Mouse (Mus musculus) midbrain, embryonic 16.5 days (tissue): ENCODE measurements around the gene Mettl27. TPM values are rescaled to one million over a fixed set of nuclear protein-coding genes. Genes with fewer than 3 reads are reported as not detected.
A peak's percentile ranks its signal among the peaks of the same experiment; 100 is the strongest.

Experiments used
- ATAC-seq: fragments of 200-750 bp; cut with Nextera tagmentation; 2 replicates; pipeline ENCODE4 v1.8.0; 2017; ENCODE audit warnings: moderate TSS enrichment
- H3K27ac ChIP-seq: fragments of 300-500 bp; sonication (generic); 2 replicates; pipeline ENCODE4 v1.5.1; 2014; ENCODE audit warnings: mild to moderate bottlenecking, low read length, mixed read lengths
- H3K27me3 ChIP-seq: fragments of 300-500 bp; sonication (generic); 2 replicates; pipeline ENCODE4 v1.6.1; 2014; ENCODE audit warnings: low read depth, low read length, mixed read lengths; ENCODE audit not compliant: control insufficient read depth, insufficient read depth
- H3K36me3 ChIP-seq: fragments of 300-500 bp; sonication (generic); 2 replicates; pipeline ENCODE4 v1.6.1; 2014; ENCODE audit warnings: mild to moderate bottlenecking, low read length, moderate library complexity, mixed read lengths; ENCODE audit not compliant: control insufficient read depth, insufficient read depth
- H3K4me1 ChIP-seq: fragments of 300-500 bp; sonication (generic); 2 replicates; pipeline ENCODE4 v1.6.1; 2014; ENCODE audit warnings: mild to moderate bottlenecking, low read length, mixed read lengths; ENCODE audit not compliant: control insufficient read depth, insufficient read depth
- H3K4me2 ChIP-seq: fragments of 300-500 bp; sonication (generic); 2 replicates; pipeline ENCODE4 v1.6.1; 2014; ENCODE audit warnings: mild to moderate bottlenecking, low read length, mixed read lengths
- H3K4me3 ChIP-seq: fragments of 300-500 bp; sonication (generic); 2 replicates; pipeline ENCODE4 v1.5.1; 2014; ENCODE audit warnings: low read depth, mild to moderate bottlenecking, low read length, moderate library complexity, mixed read lengths
- H3K9ac ChIP-seq: fragments of 300-500 bp; sonication (generic); 2 replicates; pipeline ENCODE4 v1.6.1; 2014; ENCODE audit warnings: low read depth, low read length, mixed read lengths
- H3K9me3 ChIP-seq: fragments of 300-500 bp; sonication (generic); replicated peaks from 2 replicates; pipeline ENCODE4 v1.6.1; 2014; ENCODE audit warnings: mild to moderate bottlenecking, low read length, mixed read lengths; ENCODE audit not compliant: control insufficient read depth, poor library complexity, severe bottlenecking
- WGBS: fragments of 180-500 bp; shearing (Covaris S2); extraction: QIAGEN DNeasy Blood & Tissue Kit; methylation state at CpG from one replicate; pipeline ENCODE4 v1.1.7; 2014; 5-methylcytosine and 5-hydroxymethylcytosine counted together
- polyA plus RNA-seq: library from polyadenylated mRNA; unstranded; fragments of >200 nt; fragmentation: Nextera tagmentation; extraction: Ambion mirVana; gene quantifications from 2 replicates; pipeline ENCODE4 v1.2.1, GENCODE M21; 2015

The Mettl27 gene
- polyA plus RNA-seq, 1 experiment from 2014 or later = 6.4 TPM

DNA sequence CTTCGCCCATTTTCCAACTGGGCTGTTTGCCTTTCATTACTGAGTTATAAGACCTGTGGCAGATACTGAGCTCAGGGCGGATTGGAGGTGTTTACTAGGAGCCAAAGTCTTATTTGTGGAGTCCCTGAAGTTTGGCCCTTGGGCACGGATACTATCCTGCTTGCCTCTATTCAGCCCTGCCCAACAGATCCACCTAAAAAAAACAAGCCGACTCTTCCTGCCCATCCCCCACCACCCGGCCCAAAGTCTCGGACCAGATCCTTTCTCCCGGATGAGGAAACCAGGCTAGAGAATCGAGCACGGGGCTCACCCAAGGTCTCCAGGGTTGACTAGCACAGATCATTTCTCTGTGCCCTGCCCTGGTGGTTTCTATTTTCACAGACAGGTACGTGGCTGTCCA lies 49.0 kb downstream of the Mettl27 start:
- peaks cover 2% of the 10 kb centered on the region; the same call in 1 of the 2 replicates for H3K4me1 ChIP-seq
- no peak overlapping the region for H3K27ac ChIP-seq
- H3K9me3 ChIP-seq = no peaks in the 10 kb centered on the region
- no peak overlapping the region for H3K9ac ChIP-seq
- peaks cover 16% of the 10 kb centered on the region for H3K27me3 ChIP-seq
- ATAC-seq = no peak
- no peak overlapping the region for H3K4me2 ChIP-seq
- 71% methylated on average over 10 of the region's 10 CpGs for WGBS
- no peak overlapping the region for H3K4me3 ChIP-seq
- H3K36me3 ChIP-seq = no peaks in the 10 kb centered on the region

DNA sequence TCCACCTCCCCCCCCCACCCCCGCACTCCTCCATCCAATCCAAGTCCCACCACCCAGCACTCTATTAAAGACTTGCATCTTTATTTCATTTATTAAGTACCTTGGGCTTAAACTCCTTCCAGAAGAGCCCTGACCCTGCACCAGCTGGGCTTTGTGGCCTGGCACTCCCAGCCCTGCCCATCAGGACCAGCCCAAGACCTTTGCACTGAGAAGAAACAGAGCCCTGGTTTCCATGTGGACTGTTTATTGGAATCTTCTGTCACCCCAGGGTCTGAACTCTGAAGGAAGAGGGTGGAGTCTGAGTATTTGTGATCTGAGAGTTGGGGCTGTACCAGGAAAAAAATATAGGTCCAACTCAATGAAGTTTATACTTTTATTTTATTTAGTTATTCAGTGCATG lies 50.9 kb downstream of the Mettl27 start:
- no peaks in the 10 kb centered on the region for H3K9me3 ChIP-seq
- ATAC-seq = no peak
- WGBS = 100% methylated on average over 1 of the region's 1 CpGs
- no peak overlapping the region for H3K9ac ChIP-seq
- peaks cover 4% of the 10 kb centered on the region; the same call in 1 of the 2 replicates for H3K4me1 ChIP-seq
- H3K27me3 ChIP-seq = peaks cover 36% of the 10 kb centered on the region
- no peak overlapping the region for H3K4me3 ChIP-seq
- no peak overlapping the region for H3K27ac ChIP-seq
- no peak overlapping the region for H3K4me2 ChIP-seq
- no peaks in the 10 kb centered on the region for H3K36me3 ChIP-seq

DNA sequence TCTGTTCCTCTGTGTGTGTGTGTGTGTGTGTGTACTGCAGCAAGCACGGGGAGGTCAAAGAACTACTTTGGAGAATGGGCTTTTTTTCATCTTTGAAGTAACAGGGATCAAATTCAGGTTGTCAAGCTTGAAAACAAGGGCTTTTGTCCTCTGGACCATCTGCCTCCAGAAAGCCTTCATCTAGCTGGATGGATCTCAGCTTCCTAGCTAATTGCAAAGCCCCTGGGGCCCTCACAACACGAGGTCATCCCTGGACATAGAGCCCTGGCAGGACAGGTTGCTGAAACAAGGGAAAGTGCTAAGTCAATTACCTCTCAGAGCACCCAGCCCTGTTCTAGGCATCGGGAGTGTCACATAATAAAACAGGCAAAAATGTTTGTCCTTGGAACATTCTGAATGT lies 51.6 kb downstream of the Mettl27 start:
- no peak overlapping the region for H3K4me2 ChIP-seq
- H3K9ac ChIP-seq = no peak overlapping the region
- no peaks in the 10 kb centered on the region for H3K9me3 ChIP-seq
- WGBS = 9% methylated on average over 3 of the region's 3 CpGs
- H3K36me3 ChIP-seq = no peaks in the 10 kb centered on the region
- no peak for ATAC-seq
- no peak overlapping the region for H3K4me3 ChIP-seq
- H3K4me1 ChIP-seq = peaks cover 4% of the 10 kb centered on the region; the same call in 1 of the 2 replicates
- peaks cover 39% of the 10 kb centered on the region for H3K27me3 ChIP-seq
- H3K27ac ChIP-seq = no peak overlapping the region

DNA sequence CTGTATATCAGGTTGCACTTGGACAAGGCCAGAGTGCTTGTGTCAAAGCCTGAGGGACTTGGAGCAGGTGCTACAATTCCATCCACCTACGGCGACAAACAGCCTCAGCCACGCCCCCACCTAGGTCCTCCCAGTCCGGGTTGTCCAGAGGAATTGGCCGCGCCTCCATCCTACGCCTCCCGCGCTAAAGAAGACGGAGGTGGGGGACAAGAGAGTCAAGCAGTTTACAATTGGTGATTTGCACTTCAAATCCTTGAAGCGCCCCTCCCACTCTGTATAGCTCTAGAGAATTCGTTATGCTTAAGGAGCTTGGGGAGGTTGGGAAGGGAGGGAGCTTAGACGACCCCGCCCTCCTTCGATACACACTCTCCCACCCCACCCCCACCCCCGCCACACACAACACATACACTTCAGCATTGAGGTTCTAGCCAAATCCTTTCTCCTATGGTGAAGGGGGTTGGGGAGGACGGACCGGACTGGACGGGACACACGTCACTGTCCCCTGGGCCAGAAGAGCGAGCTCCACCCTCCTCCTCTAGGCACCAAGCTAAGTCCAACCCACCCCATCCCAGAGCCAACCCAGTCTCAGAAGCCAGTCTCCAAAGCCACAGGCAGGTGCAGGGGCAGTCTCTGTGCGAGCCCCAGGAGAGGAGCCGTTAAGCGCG lies 53.6 kb downstream of the Mettl27 start, which contains the start of gene Cldn3:
Gene Cldn3 (plus strand): TSS at position 582 of the 665 bp plus-strand sequence.
- Histone ChIP-seq H3K4me1 (peaks cover 4% of the 10 kb centered on the region; the same call in 1 of the 2 replicates), H3K4me3 (peak within 1 kb of the TSS; percentile 27), H3K36me3 (no peaks in the 10 kb centered on the region), H3K9me3 (no peaks in the 10 kb centered on the region), H3K27me3 (peaks cover 43% of the 10 kb centered on the region), H3K9ac (peak within 1 kb of the TSS; percentile 34; the same call in 1 of the 2 replicates), H3K27ac (no peak within 1 kb of the TSS), H3K4me2 (peak within 1 kb of the TSS; percentile 41)
- 1% methylated on average over 24 of the region's 25 CpGs for WGBS
- peak; percentile 32; the same call in 1 of the 2 replicates for ATAC-seq

DNA sequence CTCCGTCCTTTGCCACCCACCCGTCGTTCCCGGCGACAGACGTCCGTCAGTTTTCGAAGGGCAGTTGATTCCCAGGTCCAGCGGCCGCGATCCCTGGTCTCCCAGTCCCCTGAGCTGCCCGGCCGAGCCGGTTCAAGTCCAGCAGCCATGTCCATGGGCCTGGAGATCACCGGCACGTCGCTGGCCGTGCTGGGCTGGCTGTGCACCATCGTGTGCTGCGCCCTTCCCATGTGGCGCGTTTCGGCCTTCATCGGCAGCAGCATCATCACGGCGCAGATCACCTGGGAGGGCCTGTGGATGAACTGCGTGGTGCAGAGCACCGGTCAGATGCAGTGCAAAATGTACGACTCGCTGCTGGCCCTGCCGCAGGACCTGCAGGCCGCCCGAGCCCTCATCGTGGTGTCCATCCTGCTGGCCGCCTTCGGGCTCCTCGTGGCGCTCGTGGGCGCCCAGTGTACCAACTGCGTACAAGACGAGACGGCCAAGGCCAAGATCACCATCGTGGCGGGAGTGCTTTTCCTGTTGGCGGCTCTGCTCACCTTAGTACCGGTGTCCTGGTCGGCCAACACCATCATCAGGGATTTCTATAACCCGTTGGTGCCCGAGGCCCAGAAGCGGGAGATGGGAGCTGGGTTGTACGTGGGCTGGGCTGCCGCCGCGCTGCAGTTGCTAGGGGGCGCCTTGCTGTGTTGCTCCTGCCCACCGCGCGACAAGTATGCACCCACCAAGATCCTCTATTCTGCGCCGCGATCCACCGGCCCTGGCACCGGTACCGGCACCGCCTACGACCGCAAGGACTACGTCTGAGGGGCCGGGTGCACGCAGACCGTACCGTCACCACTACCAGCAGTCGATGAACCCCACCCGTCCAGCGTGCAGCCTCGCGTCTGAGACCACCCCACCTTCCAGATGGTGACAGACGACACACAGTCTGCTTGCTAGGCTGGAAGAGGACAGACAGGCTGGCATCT lies 54.4 kb downstream of the Mettl27 start:
- Histone ChIP-seq H3K4me1 (peaks cover 4% of the 10 kb centered on the region; the same call in 1 of the 2 replicates), H3K4me3 (peak overlapping the region; percentile 27), H3K27ac (no peak overlapping the region), H3K9ac (peak overlapping the region; percentile 34; the same call in 1 of the 2 replicates), H3K27me3 (peaks cover 43% of the 10 kb centered on the region), H3K36me3 (no peaks in the 10 kb centered on the region), H3K9me3 (no peaks in the 10 kb centered on the region), H3K4me2 (peak overlapping the region; percentile 41)
- 4% methylated on average over 79 of the region's 79 CpGs for WGBS
- ATAC-seq = no peak; the same call in 1 of the 2 replicates

DNA sequence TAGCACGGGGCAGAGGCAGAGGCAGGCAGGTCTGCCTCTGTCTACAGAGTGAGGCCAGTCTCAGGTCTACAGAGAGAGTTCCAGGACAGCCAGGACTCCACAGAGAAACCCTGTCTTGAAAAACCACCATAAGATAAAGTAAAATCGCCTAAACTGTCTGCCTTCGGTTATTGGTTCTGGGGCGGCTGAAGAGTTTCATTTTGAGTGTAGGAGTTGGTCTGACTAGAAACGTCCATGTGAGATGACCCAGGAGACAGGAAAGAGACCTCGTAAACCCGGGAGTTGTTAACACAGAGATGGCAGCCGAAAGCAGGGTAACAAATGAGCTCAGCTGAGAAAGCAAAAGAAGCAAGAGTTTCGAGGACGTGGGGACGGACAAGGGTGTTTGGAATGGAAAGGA lies 57.0 kb downstream of the Mettl27 start:
- peaks cover 4% of the 10 kb centered on the region; the same call in 1 of the 2 replicates for H3K4me1 ChIP-seq
- H3K36me3 ChIP-seq = no peaks in the 10 kb centered on the region
- no peak overlapping the region for H3K4me2 ChIP-seq
- WGBS = 76% methylated on average over 11 of the region's 11 CpGs
- no peak overlapping the region for H3K27ac ChIP-seq
- no peak overlapping the region for H3K4me3 ChIP-seq
- no peak overlapping the region for H3K9ac ChIP-seq
- ATAC-seq = no peak
- peaks cover 43% of the 10 kb centered on the region for H3K27me3 ChIP-seq
- no peaks in the 10 kb centered on the region for H3K9me3 ChIP-seq

DNA sequence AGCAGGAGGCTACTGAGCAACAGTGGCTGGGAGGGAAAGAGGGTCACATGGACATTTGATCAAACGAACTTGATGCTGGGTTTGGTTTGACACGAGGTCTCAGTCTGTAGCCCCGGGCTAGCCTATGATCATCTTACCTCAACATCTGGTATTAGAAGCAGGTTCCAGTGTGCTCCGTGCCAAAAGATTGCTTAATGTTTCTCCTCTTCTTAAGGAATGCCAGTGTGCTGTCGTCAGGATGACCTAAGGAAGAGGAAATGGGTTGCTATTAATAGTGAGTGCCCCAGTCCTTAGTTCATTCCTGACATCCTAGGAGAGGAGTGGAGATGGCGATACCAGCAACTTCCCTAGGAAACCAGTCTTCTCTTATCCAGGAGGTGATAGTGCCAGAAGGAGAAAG lies 57.6 kb downstream of the Mettl27 start:
- Histone ChIP-seq H3K4me2 (no peak overlapping the region), H3K4me1 (peaks cover 4% of the 10 kb centered on the region; the same call in 1 of the 2 replicates), H3K9me3 (no peaks in the 10 kb centered on the region), H3K9ac (no peak overlapping the region), H3K4me3 (no peak overlapping the region), H3K27ac (no peak overlapping the region), H3K27me3 (peaks cover 41% of the 10 kb centered on the region), H3K36me3 (no peaks in the 10 kb centered on the region)
- WGBS = 75% methylated on average over 6 of the region's 6 CpGs
- no peak for ATAC-seq
